Mouse (Mus musculus): ENCODE measurements at regions not wholly inside any gene's neighbourhood (a gene's known extent, or its start where the extent isn't known, plus 50 kb on each side); places are given as distances from the start of the nearest gene placed in this dataset.

DNA sequence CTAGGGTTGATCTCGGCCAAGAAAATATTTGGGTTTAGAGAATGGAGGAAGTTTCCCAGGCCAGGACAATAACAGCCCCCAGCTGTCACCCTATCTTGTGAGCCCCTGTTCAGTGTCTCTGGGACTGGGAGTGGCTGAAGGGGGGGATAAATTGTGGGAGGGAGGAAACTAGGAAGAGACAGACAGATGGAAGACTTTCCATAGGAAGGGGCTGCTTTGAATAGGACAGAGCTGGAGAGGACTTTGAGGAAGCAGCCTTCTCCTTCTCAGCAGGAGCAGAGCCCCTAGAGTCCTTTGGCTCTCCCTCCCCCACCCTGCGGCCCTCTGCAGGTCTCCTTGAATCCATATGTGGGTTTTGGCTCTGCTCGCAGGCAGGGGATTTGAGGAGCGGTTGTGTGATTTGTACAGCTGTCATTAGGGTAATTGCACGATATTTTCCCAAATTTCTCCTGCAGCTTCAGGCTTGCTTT, 91.6 kb downstream of the H2al1j start:
- no peaks in the 10 kb centered on the region for H3K36me3 ChIP-seq (ENCODE audit: insufficient read depth, low read length)
- no peaks in the 10 kb centered on the region for H3K9me3 ChIP-seq (ENCODE audit: low read length)
- no peak overlapping the region for H3K4me3 ChIP-seq (replicated peaks; ENCODE audit: low read length)
- H3K27me3 ChIP-seq (ENCODE audit: insufficient read depth, low read length), result no peaks in the 10 kb centered on the region
- no peak for TF ChIP-seq CTCF (conservative IDR thresholded peaks at IDR 0.05; ENCODE audit: low read length)
- TF ChIP-seq NANOG (IDR thresholded peaks at IDR 0.05; ENCODE audit: borderline replicate concordance, low read length), result no peak
- TF ChIP-seq POU5F1 (IDR thresholded peaks at IDR 0.05; ENCODE audit: borderline replicate concordance, low read length), result no peak
- H3K4me1 ChIP-seq (replicated peaks; ENCODE audit: low read depth, low read length), result peaks cover 16% of the 10 kb centered on the region

DNA sequence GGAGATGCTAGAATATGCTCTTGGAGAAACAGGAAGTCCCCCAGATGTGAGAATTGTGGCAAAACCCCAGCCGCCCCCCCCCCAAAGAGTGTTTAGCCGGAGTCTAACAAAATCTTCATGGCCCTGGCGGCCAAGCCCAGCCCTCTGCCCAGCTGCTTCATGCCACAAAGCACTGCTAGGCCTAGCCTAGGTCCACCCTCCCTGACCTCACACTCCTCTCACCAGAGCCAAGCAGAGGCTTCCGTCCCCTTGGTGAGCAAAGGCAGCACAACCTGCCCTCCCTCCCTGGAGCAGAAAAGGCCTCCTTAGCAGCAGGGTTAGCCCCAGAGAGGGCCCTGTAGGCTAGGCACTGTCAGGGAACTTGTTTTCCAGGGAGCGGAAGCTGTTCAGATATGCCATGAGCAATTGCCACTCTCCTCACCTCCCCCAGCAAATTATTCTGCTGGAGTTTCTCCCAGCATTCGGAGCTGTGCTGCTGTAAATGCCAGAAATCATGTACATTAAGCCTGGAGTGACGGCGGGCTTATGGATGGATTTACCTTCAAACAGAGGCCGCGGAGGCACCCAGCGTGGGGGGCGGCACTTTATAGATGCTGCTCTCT, 104.9 kb downstream of the H2al1j start:
- Histone ChIP-seq H3K4me3 (replicated peaks; ENCODE audit: low read length) (no peak overlapping the region), H3K36me3 (ENCODE audit: insufficient read depth, low read length) (no peaks in the 10 kb centered on the region), H3K9me3 (ENCODE audit: low read length) (0 out of 2 replicates have a peak, but pooled peaks cover 2% of the 10 kb centered on the region), H3K27me3 (ENCODE audit: insufficient read depth, low read length) (no peaks in the 10 kb centered on the region), H3K4me1 (replicated peaks; ENCODE audit: low read depth, low read length) (no peaks in the 10 kb centered on the region)
- TF ChIP-seq NANOG (IDR thresholded peaks at IDR 0.05; ENCODE audit: borderline replicate concordance, low read length), result no peak
- no peak for TF ChIP-seq CTCF (conservative IDR thresholded peaks at IDR 0.05; ENCODE audit: low read length)
- no peak for TF ChIP-seq POU5F1 (IDR thresholded peaks at IDR 0.05; ENCODE audit: borderline replicate concordance, low read length)

DNA sequence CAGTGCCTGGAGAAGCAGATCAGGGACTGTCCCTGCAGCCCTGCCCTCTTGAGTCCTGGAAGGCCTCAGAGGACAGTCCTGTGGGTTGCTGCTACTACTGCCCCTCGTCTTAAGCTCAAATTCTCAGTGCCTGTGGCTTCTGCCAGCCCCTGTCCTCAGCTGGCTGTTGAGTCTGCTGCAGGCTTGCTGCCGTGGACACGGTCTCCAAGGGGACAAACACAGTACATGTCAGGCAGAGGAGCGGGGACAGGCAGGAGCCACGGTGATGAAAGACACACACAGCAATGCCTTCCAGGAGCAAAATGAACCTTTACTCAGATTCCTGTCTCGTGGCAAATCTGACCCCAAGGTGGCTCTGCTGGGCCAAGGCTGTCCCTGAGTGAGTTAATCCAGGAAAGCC, 107.7 kb downstream of the H2al1j start:
- no peaks in the 10 kb centered on the region for H3K4me1 ChIP-seq (replicated peaks; ENCODE audit: low read depth, low read length)
- no peak for TF ChIP-seq CTCF (conservative IDR thresholded peaks at IDR 0.05; ENCODE audit: low read length)

DNA sequence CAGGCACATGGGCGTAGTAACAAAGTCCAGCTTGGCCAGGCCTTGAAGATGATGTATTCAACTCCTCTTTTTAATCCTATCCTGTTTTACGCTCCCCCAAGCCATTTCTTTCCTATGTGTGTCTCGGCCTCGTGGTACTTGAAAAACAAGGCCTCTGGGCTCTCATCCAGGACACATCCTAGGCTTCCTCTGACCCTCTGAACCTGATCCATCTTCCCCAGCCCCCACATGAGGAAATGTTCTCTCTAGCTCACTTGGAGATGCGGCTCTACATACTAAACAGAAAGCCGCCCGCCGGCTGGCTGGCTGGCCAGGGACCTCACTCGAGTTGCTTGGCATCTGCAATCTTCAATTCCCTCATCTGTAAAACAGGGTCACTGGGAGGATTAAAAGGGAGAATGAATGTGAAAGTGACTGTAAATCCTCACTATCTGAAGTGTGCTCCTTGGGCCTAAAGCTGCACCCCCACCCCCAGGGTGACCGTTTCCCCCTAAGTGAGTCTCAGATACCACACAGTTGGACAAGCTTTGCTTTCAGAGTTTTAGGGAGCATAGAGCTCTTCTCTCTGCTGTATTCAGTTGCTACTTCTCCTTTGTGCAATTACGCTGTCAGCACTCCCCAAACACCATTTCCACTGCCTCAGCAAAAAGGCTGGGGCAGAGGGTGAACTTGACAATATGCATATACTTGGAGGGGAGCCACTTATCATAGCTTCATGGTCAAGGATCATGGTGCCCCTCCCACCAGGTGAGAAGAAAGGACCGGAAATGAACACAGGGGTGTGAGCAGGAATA, 109.7 kb downstream of the H2al1j start:
- 0 out of 2 replicates have a peak, but pooled peaks cover 2% of the 10 kb centered on the region for H3K9me3 ChIP-seq (ENCODE audit: low read length)
- H3K27me3 ChIP-seq (ENCODE audit: insufficient read depth, low read length), result no peaks in the 10 kb centered on the region
- TF ChIP-seq POU5F1 (IDR thresholded peaks at IDR 0.05; ENCODE audit: borderline replicate concordance, low read length) (no peak), NANOG (IDR thresholded peaks at IDR 0.05; ENCODE audit: borderline replicate concordance, low read length) (no peak), CTCF (conservative IDR thresholded peaks at IDR 0.05; ENCODE audit: low read length) (no peak)
- no peaks in the 10 kb centered on the region for H3K36me3 ChIP-seq (ENCODE audit: insufficient read depth, low read length)
- H3K4me3 ChIP-seq (replicated peaks; ENCODE audit: low read length), result no peak overlapping the region
- no peaks in the 10 kb centered on the region for H3K4me1 ChIP-seq (replicated peaks; ENCODE audit: low read depth, low read length)

More for the DNA sequence above, 107.7 kb downstream of the H2al1j start:
- Histone ChIP-seq H3K27me3 (ENCODE audit: insufficient read depth, low read length) (no peaks in the 10 kb centered on the region), H3K36me3 (ENCODE audit: insufficient read depth, low read length) (no peaks in the 10 kb centered on the region), H3K4me3 (replicated peaks; ENCODE audit: low read length) (no peak overlapping the region), H3K9me3 (ENCODE audit: low read length) (0 out of 2 replicates have a peak, but pooled peaks cover 2% of the 10 kb centered on the region)

DNA sequence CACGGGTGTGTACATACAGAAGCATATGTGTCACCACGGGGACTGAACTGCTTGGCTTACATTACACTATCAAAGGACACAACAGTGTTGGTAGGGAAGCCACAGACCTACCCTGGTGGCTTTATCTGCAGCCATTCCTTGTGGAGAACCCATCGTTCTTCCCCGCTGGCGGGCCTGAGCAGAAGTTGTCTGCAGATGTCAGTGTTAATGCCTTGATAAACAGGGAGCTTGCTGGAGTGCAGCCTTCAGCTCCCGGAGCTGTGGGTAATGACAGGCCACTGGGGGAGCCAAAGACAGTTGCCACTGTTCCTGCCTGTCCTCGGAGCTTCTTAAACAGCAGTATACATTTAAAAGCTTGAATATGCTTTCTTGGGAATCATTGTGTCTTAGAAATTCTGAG, 115.9 kb downstream of the H2al1j start:
- TF ChIP-seq CTCF (conservative IDR thresholded peaks at IDR 0.05; ENCODE audit: low read length) (no peak), POU5F1 (IDR thresholded peaks at IDR 0.05; ENCODE audit: borderline replicate concordance, low read length) (no peak), NANOG (IDR thresholded peaks at IDR 0.05; ENCODE audit: borderline replicate concordance, low read length) (no peak)
- Histone ChIP-seq H3K4me3 (replicated peaks; ENCODE audit: low read length) (no peak overlapping the region), H3K9me3 (ENCODE audit: low read length) (no peaks in the 10 kb centered on the region), H3K4me1 (replicated peaks; ENCODE audit: low read depth, low read length) (no peaks in the 10 kb centered on the region), H3K36me3 (ENCODE audit: insufficient read depth, low read length) (no peaks in the 10 kb centered on the region), H3K27me3 (ENCODE audit: insufficient read depth, low read length) (no peaks in the 10 kb centered on the region)

DNA sequence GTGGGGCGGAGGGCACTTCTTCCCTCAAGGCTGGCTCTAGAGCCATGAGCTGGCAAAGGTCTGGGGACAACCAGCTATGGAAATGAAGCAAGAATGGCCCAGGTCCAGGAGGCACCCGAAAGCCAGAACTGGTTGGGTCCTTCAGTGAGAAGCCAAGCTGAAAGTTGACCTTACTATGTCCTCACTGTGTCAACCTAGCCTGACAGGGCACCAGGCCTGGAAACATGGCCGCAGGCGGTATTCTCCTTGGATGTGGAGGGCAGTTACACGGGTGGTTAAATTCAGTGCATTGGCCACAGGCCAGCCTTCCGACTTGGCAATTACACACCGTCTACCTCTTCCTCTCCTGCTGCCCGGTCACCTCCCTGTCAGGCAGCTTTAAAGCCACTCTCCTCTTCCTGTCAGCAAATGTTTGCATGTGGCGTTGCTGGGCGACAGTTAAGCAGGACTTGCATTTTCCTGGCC, 116.7 kb downstream of the H2al1j start:
- H3K4me1 ChIP-seq (replicated peaks; ENCODE audit: low read depth, low read length), result no peaks in the 10 kb centered on the region
- no peaks in the 10 kb centered on the region for H3K36me3 ChIP-seq (ENCODE audit: insufficient read depth, low read length)
- no peaks in the 10 kb centered on the region for H3K27me3 ChIP-seq (ENCODE audit: insufficient read depth, low read length)
- no peak overlapping the region for H3K4me3 ChIP-seq (replicated peaks; ENCODE audit: low read length)
- no peaks in the 10 kb centered on the region for H3K9me3 ChIP-seq (ENCODE audit: low read length)
- TF ChIP-seq CTCF (conservative IDR thresholded peaks at IDR 0.05; ENCODE audit: low read length) (no peak), POU5F1 (IDR thresholded peaks at IDR 0.05; ENCODE audit: borderline replicate concordance, low read length) (no peak), NANOG (IDR thresholded peaks at IDR 0.05; ENCODE audit: borderline replicate concordance, low read length) (no peak)

DNA sequence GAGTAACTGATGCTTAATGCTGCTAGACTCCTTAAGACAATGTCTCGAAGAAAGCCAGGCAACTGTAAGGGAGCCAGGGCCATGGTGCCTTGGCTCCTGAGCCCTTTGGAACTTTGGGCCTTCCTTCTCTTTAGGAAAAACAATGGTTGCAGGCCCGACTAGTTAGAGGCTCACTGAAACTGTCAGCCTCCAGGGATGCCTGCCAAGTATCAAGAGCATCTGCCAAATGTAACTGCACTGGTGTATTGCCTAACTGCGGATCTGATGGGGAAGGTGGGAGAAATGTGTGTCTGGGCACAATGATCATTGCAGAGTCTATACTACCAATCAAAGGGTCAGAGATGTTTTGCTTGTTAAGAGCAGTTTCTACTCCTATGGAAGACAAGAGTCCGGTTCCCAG, 121.1 kb downstream of the H2al1j start:
- no peaks in the 10 kb centered on the region for H3K27me3 ChIP-seq (ENCODE audit: insufficient read depth, low read length)
- H3K36me3 ChIP-seq (ENCODE audit: insufficient read depth, low read length), result no peaks in the 10 kb centered on the region
- no peaks in the 10 kb centered on the region for H3K9me3 ChIP-seq (ENCODE audit: low read length)
- H3K4me3 ChIP-seq (replicated peaks; ENCODE audit: low read length), result no peak overlapping the region
- no peak for TF ChIP-seq CTCF (conservative IDR thresholded peaks at IDR 0.05; ENCODE audit: low read length)
- TF ChIP-seq POU5F1 (IDR thresholded peaks at IDR 0.05; ENCODE audit: borderline replicate concordance, low read length), result no peak
- TF ChIP-seq NANOG (IDR thresholded peaks at IDR 0.05; ENCODE audit: borderline replicate concordance, low read length), result no peak
- H3K4me1 ChIP-seq (replicated peaks; ENCODE audit: low read depth, low read length), result no peaks in the 10 kb centered on the region

DNA sequence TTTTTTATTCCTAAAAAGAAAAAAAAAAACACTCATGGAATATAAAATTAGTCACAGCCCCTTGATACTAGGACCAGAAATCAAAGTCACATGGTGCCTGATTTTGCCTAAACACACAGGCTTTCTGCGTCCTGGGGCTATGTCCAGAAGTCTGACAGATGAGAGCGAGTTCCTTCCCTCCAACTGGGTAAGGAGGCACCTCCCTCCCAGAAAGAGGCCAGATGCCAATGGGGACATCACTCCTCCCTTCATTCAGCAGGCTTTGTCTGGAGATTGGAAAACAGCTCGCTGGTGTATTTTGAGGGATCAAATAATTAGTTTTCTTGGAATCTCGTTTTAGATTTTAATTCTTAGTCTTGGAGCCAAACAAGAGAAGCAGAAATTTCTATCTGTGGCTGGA, 130.9 kb downstream of the H2al1j start:
- no peaks in the 10 kb centered on the region for H3K36me3 ChIP-seq (ENCODE audit: insufficient read depth, low read length)
- no peaks in the 10 kb centered on the region for H3K27me3 ChIP-seq (ENCODE audit: insufficient read depth, low read length)
- no peaks in the 10 kb centered on the region for H3K4me1 ChIP-seq (replicated peaks; ENCODE audit: low read depth, low read length)
- no peaks in the 10 kb centered on the region for H3K9me3 ChIP-seq (ENCODE audit: low read length)
- H3K4me3 ChIP-seq (replicated peaks; ENCODE audit: low read length), result no peak overlapping the region
- TF ChIP-seq POU5F1 (IDR thresholded peaks at IDR 0.05; ENCODE audit: borderline replicate concordance, low read length) (no peak), NANOG (IDR thresholded peaks at IDR 0.05; ENCODE audit: borderline replicate concordance, low read length) (no peak), CTCF (conservative IDR thresholded peaks at IDR 0.05; ENCODE audit: low read length) (no peak)
